In genomic region chr9:107995513-107995912, GRCm38 (mm10) we compare ENCODE assay signal across 29 mouse cellular contexts. TPM values are rescaled to one million over a fixed set of nuclear protein-coding genes. Genes with fewer than 3 reads are reported as not detected.
"Had no signal": no experiment of that assay in that cellular context is flagged by ENCODE, and none has a peak within 500 bp of the region (broad histone marks: within the 10 kb centered on the region; RNA-seq: fewer than 3 reads in every experiment).

No protein-coding gene starts in this region.

- DNase-seq: gastrocnemius, postnatal 10 days; gastrocnemius, postnatal 25 days; heart, adult 2 months; heart, postnatal 14 days; heart, postnatal 4 days; kidney, adult 18-20 months; kidney, adult 8-10 months; kidney, postnatal 10 days; kidney, postnatal 25 days; kidney, postnatal 4 days; layer of hippocampus, adult 9-11 months; layer of hippocampus, postnatal 36 days; left cerebral cortex, postnatal 4 days had no signal

- H3K4me1 ChIP-seq: hindbrain, embryonic 10.5 days; hindbrain, embryonic 12.5 days; intestine, embryonic 15.5 days; liver, embryonic 12.5 days had no signal

- H3K4me3 ChIP-seq: heart, adult 2 months; heart, embryonic 13.5 days; heart, embryonic 15.5 days; hindbrain, embryonic 10.5 days; hindbrain, embryonic 12.5 days; intestine, embryonic 15.5 days; limb, embryonic 13.5 days; limb, embryonic 15.5 days; liver, embryonic 12.5 days had no signal

- H3K9ac ChIP-seq: heart, embryonic 15.5 days; hindbrain, embryonic 12.5 days; hindbrain, embryonic 14.5 days; intestine, embryonic 15.5 days; limb, embryonic 13.5 days; limb, embryonic 15.5 days; liver, embryonic 12.5 days; liver, embryonic 14.5 days had no signal

- H3K9me3 ChIP-seq: heart, embryonic 13.5 days; heart, embryonic 15.5 days; hindbrain, embryonic 10.5 days; hindbrain, embryonic 12.5 days; intestine, embryonic 15.5 days; limb, embryonic 13.5 days; limb, embryonic 15.5 days; liver, embryonic 12.5 days had no signal

- H3K36me3 ChIP-seq: heart, embryonic 13.5 days; heart, embryonic 15.5 days; hindbrain, embryonic 10.5 days; hindbrain, embryonic 12.5 days; intestine, embryonic 15.5 days; limb, embryonic 13.5 days; limb, embryonic 15.5 days; liver, embryonic 12.5 days had no signal

- H3K27me3 ChIP-seq: heart, embryonic 13.5 days; heart, embryonic 15.5 days; hindbrain, embryonic 12.5 days; intestine, embryonic 15.5 days; limb, embryonic 13.5 days; limb, embryonic 15.5 days; liver, embryonic 12.5 days had no signal

- H3K27ac ChIP-seq: heart, adult 2 months; hindbrain, embryonic 10.5 days; hindbrain, embryonic 12.5 days; hindbrain, embryonic 14.5 days; intestine, embryonic 15.5 days; limb, embryonic 13.5 days; limb, embryonic 15.5 days; liver, embryonic 12.5 days; liver, embryonic 14.5 days had no signal

RNA-seq across cellular contexts. Expression of gene Gm20662, which starts 0.6 kb away (rescaled TPM):
- total RNA-seq: gastrocnemius, adult 18-20 months; gastrocnemius, postnatal 10 days; gastrocnemius, postnatal 25 days; liver, adult 2 months had no signal
- polyA plus RNA-seq: hindbrain, embryonic 12.5 days; inflammation-experienced regulatory T-cells, adult 6 months; intestine, postnatal 0 days had no signal

RNA-seq across cellular contexts. Expression of gene Cdhr4, which starts 3.2 kb away (rescaled TPM):
- total RNA-seq: gastrocnemius, adult 18-20 months; granulocyte monocyte progenitor cell, adult 5-6 weeks; liver, adult 2 months had no signal

RNA-seq across cellular contexts. Expression of gene Gm20661, which starts 12.7 kb away (rescaled TPM):
- total RNA-seq: gastrocnemius, adult 18-20 months; gastrocnemius, postnatal 25 days; granulocyte monocyte progenitor cell, adult 5-6 weeks; heart, adult 2 months; left cerebral cortex, postnatal 25 days; liver, adult 2 months had no signal
- polyA plus RNA-seq: inflammation-experienced regulatory T-cells, adult 6 months had no signal
